Mouse (Mus musculus) inflammation-experienced regulatory T-cells, adult 6 months (primary cell): Measurements from ENCODE around the gene Dnah7a. TPM values are rescaled to one million over a fixed set of nuclear protein-coding genes. Genes with fewer than 3 reads are reported as not detected.
"Not testable (repeated sequence)": the region's sequence is repeated elsewhere in the genome, so short reads cannot be mapped to it uniquely, and the experiment has no call there.

Source experiments
- ATAC-seq: one replicate; pipeline ENCODE4 v1.8.0; 2017
- polyA plus RNA-seq, 3 experiments: library from polyadenylated mRNA; unstranded; fragments of 100-300 nt; shearing (Covaris generic); gene quantifications; one replicate each; pipeline ENCODE4 v1.2.1; 2017

The Dnah7a gene
- polyA plus RNA-seq, 3 experiments from 2014 or later: 1.2 to 3.1 (median 3.0) TPM

- ATAC-seq: not testable (repeated sequence)
Observed at GRCm38 (mm10) chr1:53664268-53664667, 42.3 kb downstream of the Dnah7a start.

GRCm38 (mm10) chr1:53639865-53640794 is 66.5 kb downstream of the Dnah7a start:
- no peak for ATAC-seq

GRCm38 (mm10) chr1:53635641-53636040 is 70.9 kb downstream of the Dnah7a start:
- not testable (repeated sequence) for ATAC-seq

GRCm38 (mm10) chr1:53632040-53632439 is 74.5 kb downstream of the Dnah7a start:
- ATAC-seq: not testable (repeated sequence)

- ATAC-seq: no peak
Observed at GRCm38 (mm10) chr1:53630011-53630410, 76.6 kb downstream of the Dnah7a start.

GRCm38 (mm10) chr1:53613486-53613885 is 93.1 kb downstream of the Dnah7a start:
- ATAC-seq: no peak

GRCm38 (mm10) chr1:53581326-53581725 is 125.3 kb downstream of the Dnah7a start:
- not testable (repeated sequence) for ATAC-seq

GRCm38 (mm10) chr1:53557918-53558317 is 148.7 kb downstream of the Dnah7a start:
- ATAC-seq: not testable (repeated sequence)

GRCm38 (mm10) chr1:53547018-53547417 is 159.6 kb downstream of the Dnah7a start:
- ATAC-seq: not testable (repeated sequence)

GRCm38 (mm10) chr1:53538356-53538755 is 168.2 kb downstream of the Dnah7a start:
- not testable (repeated sequence) for ATAC-seq

GRCm38 (mm10) chr1:53534826-53535225 is 171.8 kb downstream of the Dnah7a start:
- ATAC-seq: not testable (repeated sequence)

GRCm38 (mm10) chr1:53526021-53526420 is 180.6 kb downstream of the Dnah7a start:
- not testable (repeated sequence) for ATAC-seq

- ATAC-seq: no peak
Observed at GRCm38 (mm10) chr1:53473699-53474098, 232.9 kb downstream of the Dnah7a start.

- ATAC-seq: peak; percentile 52
Observed at GRCm38 (mm10) chr1:53472084-53472483, 234.5 kb downstream of the Dnah7a start.

GRCm38 (mm10) chr1:53467325-53467670 is 239.3 kb downstream of the Dnah7a start:
- no peak for ATAC-seq

- ATAC-seq: peak; percentile 52
Observed at GRCm38 (mm10) chr1:53466524-53467324, 239.9 kb downstream of the Dnah7a start.

GRCm38 (mm10) chr1:53439173-53439572 is 267.4 kb downstream of the Dnah7a start:
- ATAC-seq: not testable (repeated sequence)

- not testable (repeated sequence) for ATAC-seq
Observed at GRCm38 (mm10) chr1:53432433-53432832, 274.2 kb downstream of the Dnah7a start.

- no peak for ATAC-seq
Observed at GRCm38 (mm10) chr1:53405803-53406325, 300.7 kb downstream of the Dnah7a start.

- not testable (repeated sequence) for ATAC-seq
Observed at GRCm38 (mm10) chr1:53393936-53394760, 312.4 kb downstream of the Dnah7a start.

GRCm38 (mm10) chr1:53388762-53389161 is 317.8 kb downstream of the Dnah7a start:
- ATAC-seq: no peak

GRCm38 (mm10) chr1:53384085-53384688 is 322.4 kb downstream of the Dnah7a start:
- ATAC-seq: no peak
